Mouse (Mus musculus) naive thymus-derived CD4-positive, alpha-beta T cell, adult 2 months (primary cell): ENCODE measurements around the gene Jtb.

ENCODE experiments used
- DNase-seq: peaks from one replicate; pipeline ENCODE4 v3.0.0-alpha.2; 2011; ENCODE audit warnings: low read depth

The Jtb gene

GRCm38 (mm10) chr3:90231507-90232333 is at the start of gene Jtb:
TSS of gene Jtb (plus strand) at chr3:90231597.
- DNase-seq: peak; percentile 94

- DNase-seq: no peak
These were observed 47.8 kb upstream of the Jtb start for GRCm38 (mm10) chr3:90183581-90183980.

DNA sequence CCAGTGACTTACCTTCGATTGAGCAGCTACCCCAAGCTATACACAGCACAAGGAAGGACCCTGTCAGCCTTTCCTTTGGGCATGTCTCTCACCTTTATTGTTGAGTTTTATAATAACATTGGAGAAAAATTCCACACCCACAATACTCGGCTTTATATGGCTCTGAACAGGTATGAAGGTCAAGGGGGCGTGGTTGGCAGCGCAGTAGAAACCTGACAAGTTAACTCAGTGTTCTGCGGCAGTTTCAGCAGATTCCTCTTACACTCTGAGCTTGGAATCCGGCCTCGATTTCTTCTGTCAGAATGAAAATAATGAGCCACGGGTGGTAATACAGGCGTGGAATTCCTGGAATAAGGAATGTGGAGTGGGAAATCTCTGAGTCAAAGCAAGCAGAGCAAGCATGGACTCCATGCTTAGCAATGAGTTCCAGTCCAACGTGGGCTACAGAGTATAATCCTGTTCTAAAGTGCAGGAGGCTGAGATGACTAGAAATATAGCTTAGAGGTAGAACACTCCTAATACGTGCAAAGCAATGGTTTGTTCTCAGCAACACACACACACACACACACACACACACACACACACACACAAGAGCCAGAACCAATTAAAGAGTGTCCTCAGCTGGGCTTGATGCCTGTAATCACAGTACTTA is 40.4 kb upstream of the Jtb start:
- DNase-seq: no peak

- DNase-seq: no peak
These were observed 36.6 kb upstream of the Jtb start for GRCm38 (mm10) chr3:90194759-90195158.

- no peak for DNase-seq
These were observed 35.8 kb upstream of the Jtb start for GRCm38 (mm10) chr3:90195644-90196043.

- no peak for DNase-seq
These were observed 33.8 kb upstream of the Jtb start for GRCm38 (mm10) chr3:90197548-90197947.

DNA sequence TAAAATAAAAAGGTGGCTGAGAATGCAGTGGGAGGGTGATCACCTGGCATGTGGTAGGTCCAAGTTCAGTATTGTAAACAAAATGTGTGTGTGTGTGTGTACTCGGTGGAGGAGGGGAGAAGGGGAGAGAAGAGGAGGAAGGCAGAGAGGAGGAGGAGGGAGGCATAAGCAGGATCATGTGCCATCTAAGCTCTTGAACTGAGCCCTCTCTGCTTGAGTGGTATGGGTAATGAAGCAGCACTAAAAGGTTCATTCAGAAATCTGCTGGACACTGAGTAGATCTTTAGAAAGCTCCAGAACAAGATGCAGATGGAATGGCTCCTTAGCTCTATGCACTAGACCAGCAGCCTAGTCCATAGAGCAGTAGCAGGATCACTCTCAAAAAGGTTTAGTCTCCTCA is 28.5 kb upstream of the Jtb start:
- no peak for DNase-seq

DNA sequence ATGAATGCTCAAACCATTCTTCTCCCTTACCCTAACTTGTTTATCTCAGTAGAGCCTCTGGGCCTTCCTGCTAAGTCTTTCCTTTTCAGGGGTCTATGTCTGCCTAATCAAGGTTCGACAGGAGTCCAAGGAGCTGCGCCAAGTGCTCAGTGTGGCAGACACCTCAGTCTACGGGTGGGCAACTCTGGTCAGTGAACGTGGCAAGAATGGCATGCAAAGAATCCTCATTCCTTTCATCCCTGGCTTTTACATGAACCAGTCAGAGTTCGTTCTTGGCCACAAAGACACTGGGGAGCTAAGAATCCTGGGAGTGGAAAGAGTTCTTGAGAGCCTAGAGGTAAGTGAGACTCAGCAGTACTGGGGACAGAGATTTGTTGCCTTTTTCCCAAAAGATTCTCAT is 27.8 kb upstream of the Jtb start:
- DNase-seq: no peak

DNA sequence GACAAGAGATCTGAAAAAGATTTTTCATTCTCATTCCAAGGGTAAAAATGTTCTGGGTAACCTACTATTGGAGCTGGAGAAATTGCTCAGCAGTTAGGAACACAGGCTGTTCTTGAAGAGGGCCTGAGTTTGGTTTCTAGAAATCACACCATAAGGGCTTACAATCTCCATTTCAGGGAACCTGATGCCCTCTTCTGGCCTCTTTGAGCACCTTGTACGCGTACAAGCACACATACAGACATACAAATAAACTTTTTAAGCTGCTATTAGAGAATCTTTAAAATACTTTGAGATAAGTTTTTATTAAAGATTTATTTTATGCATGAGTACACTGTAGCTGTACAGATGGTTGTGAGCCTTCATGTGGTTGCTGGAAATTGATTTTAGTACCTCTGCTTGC is 26.8 kb upstream of the Jtb start:
- DNase-seq: no peak

GRCm38 (mm10) chr3:90208662-90209061 is 22.7 kb upstream of the Jtb start:
- DNase-seq: no peak

DNA sequence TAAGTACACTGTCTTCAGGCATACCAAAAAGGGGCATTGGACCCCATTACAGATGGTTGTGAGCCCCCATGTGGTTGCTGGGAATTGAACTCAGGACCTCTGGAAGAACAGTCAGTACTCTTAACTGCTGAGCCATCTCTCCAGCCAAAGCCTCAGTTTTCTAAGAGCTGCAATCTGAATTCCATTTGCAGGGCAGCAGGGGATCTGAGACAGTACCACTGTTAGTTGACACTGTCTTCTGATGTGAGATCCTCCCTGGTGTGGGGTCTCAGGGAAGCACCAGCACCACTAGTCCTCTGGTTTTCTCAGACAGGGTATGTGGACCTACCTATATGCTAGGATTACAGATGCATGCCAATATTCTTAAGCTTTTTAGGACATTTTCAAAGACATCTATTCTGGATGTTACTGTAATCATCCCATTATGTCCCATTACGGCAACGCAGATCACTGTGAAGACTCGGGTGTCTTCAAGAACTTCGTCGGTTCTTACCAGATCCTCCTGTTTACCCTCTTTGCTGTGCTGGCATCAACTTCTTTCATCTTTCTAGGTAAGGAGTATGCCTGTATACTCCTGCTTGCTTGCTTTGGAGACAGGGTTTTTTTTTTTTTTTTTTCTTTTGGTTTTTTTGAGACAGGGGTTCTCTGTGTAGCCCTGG is 21.4 kb upstream of the Jtb start:
- DNase-seq: peak; percentile 17

DNA sequence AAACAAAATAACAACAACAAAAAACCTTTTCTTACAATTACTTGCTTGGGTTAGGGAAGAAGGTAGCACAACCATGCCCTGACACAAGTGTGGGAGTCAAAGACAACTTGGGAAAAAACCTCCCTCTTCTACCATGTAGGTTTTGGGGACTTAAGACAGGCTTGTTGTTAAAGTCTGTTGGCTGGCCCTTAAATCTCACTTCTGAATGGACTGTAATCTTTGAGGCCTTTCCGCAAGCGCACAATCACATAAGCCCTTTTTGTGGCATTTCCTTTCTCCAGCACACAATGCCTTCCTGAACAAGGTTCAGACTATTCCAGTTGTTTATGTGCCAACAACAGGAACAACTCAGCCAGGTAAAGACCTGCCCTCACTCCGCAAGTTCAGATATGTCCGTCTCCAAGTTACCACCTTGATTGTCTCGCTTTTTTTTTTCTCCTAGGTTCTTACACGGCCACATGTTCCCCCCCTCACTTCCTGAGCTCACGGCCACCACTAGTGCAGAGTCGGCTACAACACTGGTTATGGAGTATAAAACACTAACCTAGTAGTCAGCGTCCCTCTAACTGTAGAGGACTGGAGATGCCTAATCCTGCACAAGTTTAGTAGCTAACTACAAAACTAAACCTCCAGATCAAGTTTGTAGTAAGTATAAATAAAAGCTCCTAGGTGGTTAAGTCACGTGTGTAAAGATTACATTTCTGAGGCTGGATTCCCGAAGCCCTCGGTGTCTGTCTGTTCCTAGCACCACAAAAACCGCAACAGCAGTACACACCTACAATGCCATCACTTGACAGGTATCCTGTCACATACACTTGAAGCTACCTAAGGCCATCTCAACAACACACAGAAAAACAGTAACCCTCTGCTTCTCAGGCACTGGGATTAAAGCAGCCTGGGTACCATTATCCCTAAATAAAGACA is 19.7 kb upstream of the Jtb start:
- DNase-seq: peak; percentile 61

- DNase-seq: peak; percentile 33
These were observed 18.7 kb upstream of the Jtb start for GRCm38 (mm10) chr3:90212723-90213122.

GRCm38 (mm10) chr3:90213377-90213866 is 18.0 kb upstream of the Jtb start, which contains the start of the genes Rps27 and Rab13:
TSS of gene Rps27 (minus strand) at chr3:90213651.
TSS of gene Rab13 (plus strand) at chr3:90213695.
- peak; percentile 97 for DNase-seq

GRCm38 (mm10) chr3:90213956-90214684 is 17.3 kb upstream of the Jtb start:
- no peak for DNase-seq

- DNase-seq: peak; percentile 44
These were observed 15.5 kb upstream of the Jtb start for GRCm38 (mm10) chr3:90215825-90216380.

- peak; percentile 80 for DNase-seq
These were observed 11.3 kb upstream of the Jtb start for GRCm38 (mm10) chr3:90220088-90220487.

- DNase-seq: no peak
These were observed 10.9 kb upstream of the Jtb start for GRCm38 (mm10) chr3:90220531-90220951.

DNA sequence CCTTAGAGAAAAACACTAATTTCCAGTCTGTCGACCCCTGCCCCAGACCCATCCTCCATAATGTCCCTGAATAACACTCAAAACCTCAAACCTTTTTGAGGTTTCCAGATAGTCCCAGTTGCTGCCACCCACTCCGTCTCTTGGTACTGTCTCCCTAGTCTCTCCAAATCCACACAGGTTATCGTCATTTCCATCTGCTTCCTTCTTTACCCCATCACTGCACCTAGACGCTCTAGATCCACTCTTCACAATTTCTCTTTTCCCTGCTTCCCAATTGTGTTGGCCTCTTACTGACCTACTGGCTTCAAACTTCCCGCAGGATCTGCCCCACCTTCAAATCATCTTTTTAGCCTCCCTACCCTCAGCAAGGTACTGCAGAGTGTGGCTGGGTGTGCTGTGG is 10.3 kb upstream of the Jtb start:
- no peak for DNase-seq

GRCm38 (mm10) chr3:90222455-90222854 is 8.9 kb upstream of the Jtb start:
- no peak for DNase-seq

DNA sequence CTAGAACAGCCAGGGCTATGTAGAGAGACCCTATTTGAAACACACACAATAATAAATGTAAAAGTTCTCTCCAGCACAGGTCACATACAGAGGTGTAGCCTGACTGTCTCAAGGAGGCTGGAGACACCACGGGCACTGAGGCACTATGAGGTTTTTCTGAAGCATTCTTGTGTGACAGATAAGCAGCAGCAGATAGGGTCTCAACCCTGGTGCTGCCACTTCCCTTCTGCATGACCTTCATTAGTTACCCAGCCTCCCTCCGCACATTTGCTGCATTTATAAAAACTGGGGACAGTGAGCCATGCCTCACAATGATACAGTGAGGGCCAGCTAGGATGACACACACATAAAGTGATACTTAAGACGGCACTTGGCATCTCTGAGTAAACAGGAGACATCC is 8.5 kb upstream of the Jtb start:
- DNase-seq: no peak
